Mouse (Mus musculus): ENCODE measurements at regions not wholly inside any gene's neighbourhood (a gene's known extent, or its start where the extent isn't known, plus 50 kb on each side); places are given as distances from the start of the nearest gene placed in this dataset.

GRCm38 (mm10) chr1:191486766-191487165, 83.7 kb upstream of the Ppp2r5a start:
- DNase-seq (ENCODE audit: low spot score in 2 of 2), result no peak

- DNase-seq (ENCODE audit: low spot score in 2 of 2), result peak; percentile 35 to 67
Observed at GRCm38 (mm10) chr1:191484726-191485425, 81.8 kb upstream of the Ppp2r5a start.

- DNase-seq (ENCODE audit: low spot score in 2 of 2), result no peak
Observed at GRCm38 (mm10) chr1:191479906-191480379, 76.9 kb upstream of the Ppp2r5a start.

GRCm38 (mm10) chr1:191472551-191472950, 69.5 kb upstream of the Ppp2r5a start:
- DNase-seq (ENCODE audit: low spot score in 2 of 2), result no peak

- DNase-seq (ENCODE audit: low spot score in 2 of 2), result no peak
Observed at GRCm38 (mm10) chr1:191471489-191471888, 68.4 kb upstream of the Ppp2r5a start.

GRCm38 (mm10) chr1:191470190-191470985, 67.3 kb upstream of the Ppp2r5a start:
- DNase-seq (ENCODE audit: low spot score in 2 of 2), result peak; percentile 23 to 66

- peak; percentile 16 to 45 for DNase-seq (ENCODE audit: low spot score in 2 of 2)
Observed at GRCm38 (mm10) chr1:191468837-191469529, 65.9 kb upstream of the Ppp2r5a start.

GRCm38 (mm10) chr1:191466261-191466660, 63.2 kb upstream of the Ppp2r5a start:
- no peak for DNase-seq (ENCODE audit: low spot score in 2 of 2)

- no peak for DNase-seq (ENCODE audit: low spot score in 2 of 2)
Observed at GRCm38 (mm10) chr1:191465723-191466122, 62.7 kb upstream of the Ppp2r5a start.

GRCm38 (mm10) chr1:191465170-191465569, 62.1 kb upstream of the Ppp2r5a start:
- peak in 1 of 2 experiments; percentile 31 for DNase-seq (ENCODE audit: low spot score in 2 of 2)

GRCm38 (mm10) chr1:191461811-191462491, 58.9 kb upstream of the Ppp2r5a start:
- DNase-seq (ENCODE audit: low spot score in 2 of 2), result no peak

- DNase-seq (ENCODE audit: low spot score in 2 of 2), result no peak
Observed at GRCm38 (mm10) chr1:191459066-191459465, 56.0 kb upstream of the Ppp2r5a start.

- no peak for DNase-seq (ENCODE audit: low spot score in 2 of 2)
Observed at GRCm38 (mm10) chr1:191458292-191458691, 55.2 kb upstream of the Ppp2r5a start.

GRCm38 (mm10) chr1:191457103-191457502, 54.0 kb upstream of the Ppp2r5a start:
- no peak for DNase-seq (ENCODE audit: low spot score in 2 of 2)

GRCm38 (mm10) chr1:191454604-191455003, 51.5 kb upstream of the Ppp2r5a start:
- DNase-seq (ENCODE audit: low spot score in 2 of 2), result no peak

GRCm38 (mm10) chr1:191453589-191453988, 50.5 kb upstream of the Ppp2r5a start:
- DNase-seq (ENCODE audit: low spot score in 2 of 2), result no peak

All from layer of hippocampus, postnatal 14 days (tissue).